Mouse (Mus musculus) testis, adult 10 weeks (tissue): Measurements from ENCODE around the gene Cdc7. TPM values are rescaled to one million over a fixed set of nuclear protein-coding genes. Genes with fewer than 3 reads are reported as not detected.

Experiments
- polyA plus RNA-seq: library from polyadenylated mRNA; stranded (reverse); fragments of 350-450 nt; fragmentation: Illumina TruSeq; extraction: RNeasy Lipid Tissue Mini Kit (QIAGEN cat#74804); gene quantifications from one replicate; pipeline ENCODE4 v1.2.3, GENCODE M21; 2014; ENCODE audit warnings: low read depth, low replicate concordance

Cdc7 gene
- 27.5 TPM for polyA plus RNA-seq

GRCm38 (mm10) chr5:106963584-106964512 is at the start of gene Cdc7:
Gene Cdc7, plus strand, starts transcription at chr5:106964322.

GRCm38 (mm10) chr5:106925488-106926368 is 38.4 kb upstream of the Cdc7 start, which contains the start of gene Hfm1:
Gene Hfm1, minus strand, starts transcription at chr5:106926321.

Other genes starting within 250 kb of the Cdc7 start
- gene Hfm1, start 38.0 kb upstream of the Cdc7 start, polyA plus RNA-seq = 128 TPM